In genomic region chr1:23261652-23262051, GRCm38 (mm10) we compare ENCODE assay signal across 13 mouse cellular contexts.
"Had no signal": no experiment of that assay in that cellular context is flagged by ENCODE, and none has a peak within 500 bp of the region (broad histone marks: within the 10 kb centered on the region; RNA-seq: fewer than 3 reads in every experiment).

No protein-coding gene starts in this region.

- H3K27me3 ChIP-seq: intestine, embryonic 15.5 days; liver, embryonic 13.5 days had no signal

- H3K4me3 ChIP-seq: intestine, embryonic 15.5 days; left cerebral cortex, adult 2 months; liver, embryonic 13.5 days had no signal

- H3K9ac ChIP-seq: intestine, embryonic 15.5 days; liver, embryonic 13.5 days had no signal

- DNase-seq: layer of hippocampus, postnatal 36 days; liver, embryonic 13.5 days; lung, adult 2 months; lung, postnatal 14 days; lung, postnatal 4 days; midbrain, embryonic 14.5 days; thymus, adult 2 months; thymus, postnatal 14 days; thymus, postnatal 4 days had no signal

- H3K27ac ChIP-seq: intestine, embryonic 15.5 days; left cerebral cortex, adult 2 months; liver, embryonic 13.5 days; stomach, postnatal 0 days had no signal

- ATAC-seq: intestine, embryonic 15.5 days had no signal

- H3K4me2 ChIP-seq: intestine, embryonic 15.5 days; liver, embryonic 13.5 days; midbrain, embryonic 11.5 days had no signal

- H3K9me3 ChIP-seq: intestine, embryonic 15.5 days; liver, embryonic 13.5 days had no signal

- H3K36me3 ChIP-seq: intestine, embryonic 15.5 days; liver, embryonic 13.5 days had no signal
